Comparison of ENCODE assay signal across 14 mouse cellular contexts in the genomic region with DNA sequence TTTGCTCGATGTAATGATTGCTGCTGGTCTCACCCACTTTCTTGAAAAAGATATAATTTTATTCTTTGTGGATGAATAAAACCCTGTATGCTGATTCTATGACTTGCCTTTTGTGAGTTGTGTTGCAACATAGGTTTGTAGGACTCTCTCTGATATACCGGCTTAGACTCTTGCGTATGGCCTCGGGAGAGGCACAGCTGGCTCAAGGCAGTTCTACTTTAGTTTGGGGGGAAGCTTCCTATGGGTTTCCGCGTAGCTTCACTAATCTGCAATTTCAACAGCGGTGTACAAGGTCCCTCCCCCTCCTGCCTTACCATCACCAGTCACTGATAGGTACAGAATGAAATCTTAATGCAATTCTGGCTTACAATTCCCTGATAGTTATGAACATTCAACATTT.
"Had no signal": no experiment of that assay in that cellular context is flagged by ENCODE, and none has a peak within 500 bp of the region (broad histone marks: within the 10 kb centered on the region; RNA-seq: fewer than 3 reads in every experiment).

No protein-coding gene starts in this region.

- H3K27ac ChIP-seq: heart, embryonic 13.5 days; heart, embryonic 15.5 days; hindbrain, embryonic 10.5 days; hindbrain, embryonic 12.5 days; hindbrain, embryonic 13.5 days; hindbrain, embryonic 14.5 days; hindbrain, embryonic 15.5 days; hindbrain, postnatal 0 days; intestine, embryonic 15.5 days; kidney, embryonic 15.5 days; kidney, postnatal 0 days; layer of hippocampus, adult 2 months; left cerebral cortex, adult 2 months had no signal

- H3K4me3 ChIP-seq: heart, embryonic 12.5 days; heart, embryonic 13.5 days; heart, embryonic 15.5 days; hindbrain, embryonic 10.5 days; hindbrain, embryonic 12.5 days; hindbrain, embryonic 13.5 days; hindbrain, embryonic 15.5 days; intestine, embryonic 15.5 days; kidney, embryonic 15.5 days; layer of hippocampus, adult 2 months; left cerebral cortex, adult 2 months had no signal

- H3K4me1 ChIP-seq: heart, embryonic 12.5 days; heart, embryonic 13.5 days; heart, embryonic 15.5 days; hindbrain, embryonic 10.5 days; hindbrain, embryonic 12.5 days; hindbrain, embryonic 15.5 days; intestine, embryonic 15.5 days; kidney, embryonic 15.5 days had no signal

- H3K9me3 ChIP-seq: heart, embryonic 12.5 days; heart, embryonic 13.5 days; heart, embryonic 15.5 days; hindbrain, embryonic 10.5 days; hindbrain, embryonic 12.5 days; hindbrain, embryonic 13.5 days; hindbrain, embryonic 15.5 days; intestine, embryonic 15.5 days; kidney, embryonic 15.5 days had no signal

- H3K36me3 ChIP-seq: heart, embryonic 12.5 days; heart, embryonic 13.5 days; heart, embryonic 15.5 days; hindbrain, embryonic 10.5 days; hindbrain, embryonic 12.5 days; hindbrain, embryonic 13.5 days; hindbrain, embryonic 15.5 days; intestine, embryonic 15.5 days; kidney, embryonic 15.5 days had no signal

- H3K27me3 ChIP-seq: heart, embryonic 15.5 days; hindbrain, embryonic 12.5 days; hindbrain, embryonic 13.5 days; hindbrain, embryonic 15.5 days; intestine, embryonic 15.5 days had no signal
